Mouse (Mus musculus) heart, postnatal 0 days (tissue): ENCODE measurements around the gene Tgds. TPM values are rescaled to one million over a fixed set of nuclear protein-coding genes. Genes with fewer than 3 reads are reported as not detected.

Experiments
- ATAC-seq: fragments of 200-750 bp; cut with Nextera tagmentation; 2 replicates; pipeline ENCODE4 v1.8.0; 2017; ENCODE audit warnings: low read depth, moderate number of reproducible peaks, moderate library complexity; ENCODE audit not compliant: insufficient read depth
- DNase-seq: peaks from one replicate; pipeline ENCODE4 v3.0.0-alpha.2; 2016; ENCODE audit warnings: low spot score
- H3K27ac ChIP-seq: fragments of 300-500 bp; sonication (generic); 2 replicates; pipeline ENCODE4 v1.5.1; 2014; ENCODE audit warnings: low read depth, mild to moderate bottlenecking
- H3K27me3 ChIP-seq: fragments of 300-500 bp; sonication (generic); 2 replicates; pipeline ENCODE4 v1.6.1; 2014; ENCODE audit warnings: low read length, mixed read lengths; ENCODE audit not compliant: control insufficient read depth, insufficient read depth
- H3K36me3 ChIP-seq: fragments of 300-500 bp; sonication (generic); replicated peaks from 2 replicates; pipeline ENCODE4 v1.6.1; 2014; ENCODE audit warnings: low read length, mixed read lengths; ENCODE audit not compliant: control insufficient read depth, insufficient read depth
- H3K4me1 ChIP-seq: fragments of 300-500 bp; sonication (generic); 2 replicates; pipeline ENCODE4 v1.6.1; 2014; ENCODE audit warnings: antibody characterized with exemption; ENCODE audit not compliant: control insufficient read depth, insufficient read depth
- H3K4me2 ChIP-seq: fragments of 300-500 bp; sonication (generic); 2 replicates; pipeline ENCODE4 v1.6.1; 2014; ENCODE audit warnings: low read depth, mild to moderate bottlenecking, low read length, moderate library complexity
- H3K4me3 ChIP-seq: fragments of 300-500 bp; sonication (generic); 2 replicates; pipeline ENCODE4 v1.5.1; 2014; ENCODE audit warnings: low read depth, low read length
- H3K9ac ChIP-seq: fragments of 300-500 bp; sonication (generic); replicated peaks from 2 replicates; pipeline ENCODE4 v1.6.1; 2014; ENCODE audit warnings: low read depth, low read length, mixed read lengths
- H3K9me3 ChIP-seq: fragments of 300-500 bp; sonication (generic); replicated peaks from 2 replicates; pipeline ENCODE4 v1.6.1; 2016; ENCODE audit warnings: low read length; ENCODE audit not compliant: control insufficient read depth
- CTCF ChIP-seq: IDR thresholded peaks from 2 replicates; pipeline ENCODE4 v1.5.1; 2016; ENCODE audit warnings: antibody characterized with exemption, control low read depth, low read depth
- EP300 ChIP-seq: IDR thresholded peaks from 2 replicates; pipeline ENCODE4 v1.6.1; 2016; ENCODE audit warnings: antibody characterized with exemption, low read depth
- WGBS: fragments of 180-500 bp; shearing (Covaris S2); extraction: QIAGEN DNeasy Blood & Tissue Kit; methylation state at CpG from one replicate; pipeline ENCODE4 v1.1.7; 2014; 5-methylcytosine and 5-hydroxymethylcytosine counted together
- polyA plus RNA-seq: library from polyadenylated mRNA; unstranded; fragments of >200 nt; fragmentation: Nextera tagmentation; extraction: Ambion mirVana; gene quantifications from 2 replicates; pipeline ENCODE4 v1.2.1, GENCODE M21; 2015
- total RNA-seq: library from RNA; depleted of rRNA; stranded (reverse); fragments of >200 nt; gene quantifications from 2 replicates; pipeline ENCODE4 v1.2.3, GENCODE M21; 2014; ENCODE audit warnings: low replicate concordance; rRNA removed

Gene Tgds
- total and polyA plus RNA-seq, 2 experiments from 2014 or later, result 15.8 to 28.4 TPM

- TF ChIP-seq CTCF, result no peak
- TF ChIP-seq EP300, result no peak
- H3K4me2 ChIP-seq, result peak overlapping the region; percentile 47
- peaks cover 3% of the 10 kb centered on the region; the same call in 1 of the 2 replicates for H3K27me3 ChIP-seq
- H3K27ac ChIP-seq, result no peak overlapping the region
- ATAC-seq (peak; percentile 47; the same call in 1 of the 2 replicates), DNase-seq (peak; percentile 14)
- no peaks in the 10 kb centered on the region for H3K36me3 ChIP-seq
- H3K4me3 ChIP-seq, result peak overlapping the region; percentile 24; the same call in 1 of the 2 replicates
- no peak overlapping the region for H3K9ac ChIP-seq
- 0 out of 2 replicates have a peak, but pooled peaks cover 5% of the 10 kb centered on the region for H3K4me1 ChIP-seq
- 28% methylated on average over 11 of the region's 11 CpGs for WGBS
- no peaks in the 10 kb centered on the region for H3K9me3 ChIP-seq
Observed at GRCm38 (mm10) chr14:118080606-118081005, 51.9 kb downstream of the Tgds start.

DNA sequence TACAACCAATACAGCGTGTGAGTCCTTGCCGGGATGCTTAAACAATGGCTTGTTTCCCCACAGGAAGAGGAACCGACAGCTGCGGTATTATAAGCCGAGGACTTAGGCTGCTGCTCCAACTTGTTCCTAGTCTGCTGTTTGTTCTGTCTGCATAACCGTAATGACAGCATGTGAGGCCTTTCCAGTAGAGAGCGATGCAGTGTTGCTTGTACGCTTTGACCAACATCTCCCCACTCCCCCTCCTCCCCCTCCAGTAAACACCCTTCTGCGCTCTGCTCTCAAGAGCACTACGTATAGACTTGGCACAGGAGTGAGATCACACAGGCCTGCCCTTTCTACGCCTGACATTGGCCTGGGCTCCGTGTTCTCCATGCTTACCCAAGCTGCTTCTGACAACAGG, 62.5 kb downstream of the Tgds start:
- peak overlapping the region; percentile 85 for H3K27ac ChIP-seq
- TF ChIP-seq EP300 (no peak), CTCF (no peak)
- no peaks in the 10 kb centered on the region for H3K27me3 ChIP-seq
- ATAC-seq (peak; percentile 73), DNase-seq (peak; percentile 19)
- no peaks in the 10 kb centered on the region for H3K9me3 ChIP-seq
- 48% methylated on average over 12 of the region's 12 CpGs for WGBS
- H3K4me2 ChIP-seq, result no peak overlapping the region
- H3K4me3 ChIP-seq, result no peak overlapping the region
- no peaks in the 10 kb centered on the region for H3K36me3 ChIP-seq
- no peaks in the 10 kb centered on the region for H3K4me1 ChIP-seq
- no peak overlapping the region for H3K9ac ChIP-seq

DNA sequence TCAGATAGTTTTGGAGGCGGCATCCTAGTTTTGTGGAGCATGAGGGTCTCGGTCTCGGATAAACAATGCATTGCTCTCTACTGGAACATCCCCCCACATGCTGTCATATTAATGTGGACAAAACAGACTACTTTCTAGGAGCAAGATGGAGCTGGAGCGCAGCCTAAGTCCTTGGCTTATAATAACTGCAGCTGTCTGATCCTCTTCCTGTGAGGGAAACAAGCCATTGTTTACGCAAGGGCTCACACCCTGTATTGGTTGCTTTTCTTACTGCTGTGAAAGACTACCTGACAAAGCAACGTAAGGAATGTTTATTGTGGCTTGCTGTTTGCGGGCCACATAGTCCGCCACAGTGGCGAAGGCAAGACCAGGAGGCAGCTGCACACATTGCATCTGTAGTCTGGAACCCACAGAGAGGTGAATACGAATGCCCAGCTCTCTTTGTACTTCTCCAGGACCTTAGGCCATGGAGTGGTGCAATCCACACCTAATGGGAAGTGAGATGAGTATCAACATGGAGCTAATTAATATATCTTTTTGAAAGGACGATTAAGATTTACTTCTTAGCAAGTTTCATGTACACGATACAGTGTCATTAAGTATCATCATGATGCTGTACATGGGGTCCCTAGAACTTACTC, 63.0 kb downstream of the Tgds start:
- ATAC-seq, result 0 out of 2 replicates have a peak, but pooled peaks have one; percentile 45
- peak overlapping the region; percentile 85 for H3K27ac ChIP-seq

More for the DNA sequence above, 63.0 kb downstream of the Tgds start:
- no peak for TF ChIP-seq CTCF
- TF ChIP-seq EP300, result no peak
- no peaks in the 10 kb centered on the region for H3K4me1 ChIP-seq
- H3K27me3 ChIP-seq, result no peaks in the 10 kb centered on the region
- no peak overlapping the region for H3K4me2 ChIP-seq
- no peaks in the 10 kb centered on the region for H3K36me3 ChIP-seq
- H3K4me3 ChIP-seq, result no peak overlapping the region
- WGBS, result 74% methylated on average over 12 of the region's 12 CpGs
- DNase-seq, result no peak
- no peak overlapping the region for H3K9ac ChIP-seq
- no peaks in the 10 kb centered on the region for H3K9me3 ChIP-seq

Other genes starting within 250 kb of the Tgds start
- gene Dct, start 80.5 kb downstream of the Tgds start, total RNA-seq, result 3.1 and 58.5 TPM in 2 replicates
- gene Dct, start 80.5 kb downstream of the Tgds start, polyA plus RNA-seq, result 4.0 and 6.2 TPM in 2 replicates
- 37.7 and 70.0 TPM in 2 replicates for gene Gpr180, start 4.4 kb upstream of the Tgds start, total RNA-seq
- gene Gpr180, start 4.4 kb upstream of the Tgds start, polyA plus RNA-seq, result 38.0 and 41.6 TPM in 2 replicates
- gene Sox21, start 104.3 kb upstream of the Tgds start, total RNA-seq, result not detected in 2 replicates
- not detected in 2 replicates for gene Sox21, start 104.3 kb upstream of the Tgds start, polyA plus RNA-seq
- not detected in 2 replicates for gene Gm9376, start 134.2 kb upstream of the Tgds start, total RNA-seq
- gene Gm9376, start 134.2 kb upstream of the Tgds start, polyA plus RNA-seq, result not detected in 2 replicates